Mouse (Mus musculus): Measurements from ENCODE around the gene Cks1b.
"Not testable (repeated sequence)": the region's sequence is repeated elsewhere in the genome, so short reads cannot be mapped to it uniquely, and the experiment has no call there.

Cks1b gene

DNA sequence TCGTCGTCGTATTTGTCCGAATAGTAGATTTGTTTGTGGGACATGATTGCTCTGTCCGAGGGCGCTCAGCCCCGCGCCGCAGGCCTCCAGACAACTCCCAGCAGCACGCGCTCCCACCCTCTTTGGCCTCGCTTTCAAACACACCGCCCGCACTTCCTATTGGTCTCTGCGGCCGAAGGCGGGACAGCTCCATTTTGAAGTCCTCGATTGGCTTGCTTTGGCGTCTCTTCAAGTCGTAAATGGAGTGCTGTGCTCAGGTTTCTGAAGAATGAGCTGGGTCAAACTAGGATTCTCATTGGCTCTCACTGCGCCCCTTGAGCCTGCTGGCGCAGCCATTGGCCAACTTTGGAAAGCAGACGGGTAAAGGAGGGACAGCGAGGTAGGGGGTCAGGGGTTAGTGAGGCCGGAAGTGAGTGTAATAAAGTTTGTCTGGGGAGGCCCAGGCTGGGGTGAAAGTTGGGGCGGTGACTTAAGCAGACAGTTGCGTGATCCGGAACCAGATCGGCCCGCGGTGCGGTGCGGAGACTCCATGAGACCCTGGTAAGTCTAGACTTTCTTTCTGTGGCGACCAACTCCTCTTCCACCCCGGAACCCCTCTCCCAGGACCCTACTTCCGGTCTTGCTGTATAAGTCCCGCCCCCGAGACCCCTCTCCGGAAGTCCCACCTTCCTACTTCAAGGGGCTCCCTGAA, at the start of gene Cks1b, which contains the start of gene Shc1:
Gene Cks1b, minus strand, starts transcription at position 214 of the 691 bp plus-strand sequence.
Gene Shc1, plus strand, starts transcription at position 274 of the 691 bp plus-strand sequence.
- peak; percentile 94 to 95 for DNase-seq (ENCODE audit: low spot score in 2 of 2)

DNA sequence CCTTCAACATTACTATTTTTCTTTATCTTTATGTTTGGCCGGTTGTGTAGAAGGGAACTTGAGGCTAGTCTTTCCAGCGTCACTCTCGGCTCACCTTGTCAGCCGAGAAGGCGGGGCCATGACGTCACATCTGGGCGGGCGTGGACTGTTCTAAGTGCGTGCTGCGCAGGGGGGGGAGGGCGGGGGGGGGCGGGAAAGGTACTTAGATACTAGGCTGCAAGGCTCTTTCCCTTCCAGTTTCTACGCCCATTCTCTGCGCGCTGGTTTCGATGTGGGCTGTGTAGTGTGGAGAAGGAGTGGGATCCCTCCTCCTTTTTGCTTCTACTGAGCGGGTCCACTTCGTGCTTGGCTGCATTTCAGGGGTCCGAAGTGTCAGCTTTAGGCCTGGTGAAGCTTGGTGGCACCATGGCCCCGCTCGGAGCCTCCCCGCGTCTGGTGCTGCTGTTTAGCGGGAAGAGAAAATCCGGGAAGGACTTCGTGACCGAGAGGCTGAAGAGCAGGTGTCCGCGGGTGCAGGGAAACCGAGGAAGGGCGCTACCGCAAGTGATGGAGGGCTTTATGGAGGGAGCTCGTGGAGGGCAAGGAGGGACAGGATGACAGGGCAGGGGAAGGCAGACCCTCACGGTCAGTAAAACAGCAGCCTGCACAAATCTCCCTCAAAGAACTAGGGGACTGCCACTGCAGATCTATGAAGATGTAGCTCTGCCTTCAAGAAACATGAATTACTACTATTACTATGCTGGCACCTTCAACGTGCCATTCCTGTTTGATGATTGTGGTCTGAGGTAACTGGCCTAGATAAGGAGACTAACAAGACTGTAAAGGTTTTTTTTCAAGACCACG, 41.0 kb upstream of the Cks1b start:
- DNase-seq (ENCODE audit: low spot score in 2 of 2) = peak; percentile 83 to 95

DNA sequence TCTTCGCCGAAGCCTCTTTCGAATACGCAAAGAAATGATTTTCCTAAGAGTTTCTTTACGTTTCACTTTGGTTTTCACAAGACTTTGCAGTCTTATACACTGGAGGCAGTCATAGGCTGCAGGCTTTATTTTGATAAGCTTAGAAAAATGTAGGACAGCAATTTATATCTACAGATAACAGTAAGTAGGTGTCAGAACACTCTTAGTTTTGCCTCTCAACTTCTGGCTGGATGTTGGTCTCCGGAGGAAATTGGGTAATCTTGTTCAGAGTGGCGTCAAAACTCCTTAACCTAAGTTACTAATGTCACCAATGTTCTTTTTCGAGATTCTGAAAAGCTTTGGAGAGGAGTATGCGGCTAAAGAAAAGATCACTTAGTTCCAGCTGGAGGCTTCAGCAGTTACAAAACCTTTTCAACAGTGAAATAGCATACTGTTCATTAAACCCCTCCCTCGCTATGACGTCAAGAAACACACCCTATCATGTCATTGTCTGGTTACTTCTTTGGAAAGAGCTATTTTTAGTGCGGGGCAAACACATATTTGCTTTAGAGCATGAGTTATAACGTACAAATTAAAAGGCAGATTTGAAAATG, 40.3 kb upstream of the Cks1b start:
- DNase-seq (ENCODE audit: low spot score in 2 of 2) = no peak

DNA sequence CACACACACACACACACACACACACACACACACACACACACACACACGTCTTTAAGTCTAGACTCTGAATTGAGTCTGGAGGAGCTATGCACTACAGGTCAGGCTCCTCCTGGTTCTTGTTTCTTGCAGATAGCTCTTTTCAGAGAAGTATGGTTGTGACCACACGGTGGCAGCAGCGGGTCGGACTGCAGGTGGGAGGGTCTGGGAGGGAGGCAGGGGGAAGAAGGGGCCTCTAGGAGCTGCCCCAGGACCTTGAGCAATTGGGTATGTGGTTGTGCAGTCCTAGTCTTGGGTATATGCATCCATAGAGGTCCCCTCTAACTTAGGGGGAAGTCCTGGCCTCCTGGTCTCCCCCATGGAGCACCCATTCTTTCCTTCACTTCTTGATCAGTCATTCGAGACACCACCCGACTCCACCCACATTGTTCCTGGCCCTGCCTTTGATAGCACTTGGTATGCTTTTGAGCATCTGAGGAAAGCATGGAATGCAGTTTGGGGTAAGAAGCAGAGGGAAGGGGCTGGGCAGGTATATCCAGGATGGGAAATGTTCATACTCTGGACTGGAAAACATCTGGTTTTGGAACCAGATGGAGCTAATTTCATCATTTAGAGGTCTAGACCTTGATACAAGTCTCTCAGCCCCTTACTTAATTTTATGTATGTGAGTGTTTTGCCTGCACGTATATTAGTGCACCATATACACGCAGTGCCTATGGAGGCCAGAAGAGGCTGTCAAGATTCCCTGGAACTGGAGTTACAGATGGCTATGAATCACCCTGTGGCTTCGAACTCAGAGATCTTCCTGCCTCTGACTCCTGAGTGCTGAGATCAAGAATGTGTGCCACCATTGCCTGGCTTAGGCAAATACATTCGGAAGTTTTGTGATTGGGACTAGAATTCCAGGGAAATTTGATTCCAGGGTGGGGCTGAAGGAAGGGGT, 38.8 kb upstream of the Cks1b start:
- DNase-seq (ENCODE audit: low spot score in 2 of 2) = peak in 1 of 2 experiments; percentile 73

DNA sequence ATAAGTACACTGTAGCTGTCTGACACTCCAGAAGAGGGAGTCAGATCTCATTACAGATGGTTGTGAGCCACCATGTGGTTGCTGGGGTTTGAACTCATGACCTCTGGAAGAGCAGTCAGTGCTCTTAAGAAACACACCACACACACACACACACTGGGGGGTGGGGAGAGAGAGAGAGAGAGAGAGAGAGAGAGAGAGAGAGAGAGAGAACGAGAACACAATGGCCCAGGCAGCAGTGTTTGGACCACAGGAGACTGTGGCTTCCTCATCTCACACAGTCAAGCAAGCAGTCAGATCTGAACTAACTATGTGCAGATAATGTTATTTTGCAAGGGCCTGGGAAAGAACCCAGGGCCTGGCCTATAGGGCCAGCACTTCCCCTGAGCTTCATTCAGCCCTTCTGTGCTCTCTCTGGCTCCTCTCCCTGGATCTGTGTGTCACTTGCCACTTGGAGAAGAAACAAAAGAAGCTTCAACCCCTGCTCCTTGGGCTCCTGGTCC, 37.7 kb upstream of the Cks1b start:
- DNase-seq (ENCODE audit: low spot score in 2 of 2) = no peak

DNA sequence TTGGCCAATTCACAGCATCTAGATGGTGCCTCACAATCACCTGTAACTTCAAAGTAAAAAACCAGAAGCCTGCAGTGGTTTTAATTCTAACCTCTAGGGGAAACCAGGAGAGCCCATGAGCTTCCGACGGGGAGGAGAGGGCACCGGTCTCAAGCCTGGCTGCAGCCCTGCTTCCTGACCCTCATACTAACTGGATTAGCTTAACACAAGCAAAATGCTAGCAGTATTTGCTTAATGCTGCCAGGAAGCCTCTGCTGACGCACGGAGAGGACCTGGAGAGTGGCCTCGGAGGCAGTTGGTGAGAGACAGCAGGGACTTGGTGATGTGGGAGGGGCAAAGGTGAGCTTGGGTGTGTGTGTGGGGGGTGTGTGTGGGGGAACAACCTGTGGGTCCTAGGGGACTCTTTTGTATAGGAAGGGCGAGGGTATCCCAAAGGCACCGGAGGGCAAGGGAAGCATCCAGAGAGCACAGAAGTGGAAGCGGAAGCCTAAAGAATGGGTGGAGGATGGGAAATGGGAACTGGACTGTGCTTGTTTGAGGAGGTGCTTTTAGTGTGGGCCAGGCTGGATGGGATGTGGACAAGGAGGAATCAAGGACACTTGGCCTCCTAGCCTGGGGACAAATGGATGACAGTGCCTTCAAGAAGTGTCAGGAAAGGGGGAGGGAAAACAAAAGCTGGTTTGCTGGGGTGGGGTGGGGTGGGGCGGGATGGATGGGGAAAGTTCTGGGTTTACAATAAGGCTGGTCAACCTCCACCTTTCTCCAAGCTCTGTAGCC, 36.4 kb upstream of the Cks1b start, which contains the start of gene Pmvk:
Gene Pmvk, plus strand, starts transcription at position 141 of the 777 bp plus-strand sequence.
- no peak for DNase-seq (ENCODE audit: low spot score in 2 of 2)

DNA sequence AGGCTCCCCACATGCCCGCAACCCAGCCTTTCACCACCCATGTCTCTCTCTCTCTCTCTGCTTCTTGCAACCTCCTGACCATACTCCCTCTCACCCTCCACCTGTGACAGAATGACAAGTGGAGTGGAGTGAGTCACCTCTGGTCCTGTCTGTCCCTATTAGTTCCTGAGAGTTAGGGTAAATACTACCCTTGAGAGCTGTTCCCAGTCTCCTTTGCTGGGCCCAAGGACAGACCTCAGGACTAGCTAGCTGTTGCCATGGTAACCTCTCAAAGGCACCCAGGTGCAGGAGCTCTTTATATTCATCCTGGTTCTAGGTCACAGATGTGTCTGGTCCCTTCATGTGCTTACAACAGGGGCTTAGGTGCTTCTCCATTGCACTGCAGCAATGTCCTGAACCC, 33.7 kb upstream of the Cks1b start:
- no peak for DNase-seq (ENCODE audit: low spot score in 2 of 2)

DNA sequence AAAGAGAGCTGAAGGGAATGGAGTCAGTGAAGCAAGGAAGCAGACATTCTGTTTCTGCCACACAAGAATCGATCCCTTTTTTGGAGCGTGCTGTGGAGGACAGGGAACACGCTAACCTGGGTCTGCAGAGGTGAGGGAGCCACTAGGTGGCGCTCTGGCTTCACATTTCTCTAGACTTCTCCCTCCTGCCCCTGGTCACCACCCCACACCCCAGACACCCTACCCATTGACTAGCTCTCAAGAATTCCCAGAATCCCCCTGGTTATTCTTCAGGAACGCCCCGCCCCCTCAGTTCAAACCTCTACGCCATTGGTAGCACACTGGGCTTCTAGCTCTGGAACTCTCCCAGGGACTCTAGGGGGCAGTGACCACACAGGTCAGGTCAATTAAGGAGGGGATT, 31.4 kb upstream of the Cks1b start:
- DNase-seq (ENCODE audit: low spot score in 2 of 2) = peak; percentile 55 to 72

DNA sequence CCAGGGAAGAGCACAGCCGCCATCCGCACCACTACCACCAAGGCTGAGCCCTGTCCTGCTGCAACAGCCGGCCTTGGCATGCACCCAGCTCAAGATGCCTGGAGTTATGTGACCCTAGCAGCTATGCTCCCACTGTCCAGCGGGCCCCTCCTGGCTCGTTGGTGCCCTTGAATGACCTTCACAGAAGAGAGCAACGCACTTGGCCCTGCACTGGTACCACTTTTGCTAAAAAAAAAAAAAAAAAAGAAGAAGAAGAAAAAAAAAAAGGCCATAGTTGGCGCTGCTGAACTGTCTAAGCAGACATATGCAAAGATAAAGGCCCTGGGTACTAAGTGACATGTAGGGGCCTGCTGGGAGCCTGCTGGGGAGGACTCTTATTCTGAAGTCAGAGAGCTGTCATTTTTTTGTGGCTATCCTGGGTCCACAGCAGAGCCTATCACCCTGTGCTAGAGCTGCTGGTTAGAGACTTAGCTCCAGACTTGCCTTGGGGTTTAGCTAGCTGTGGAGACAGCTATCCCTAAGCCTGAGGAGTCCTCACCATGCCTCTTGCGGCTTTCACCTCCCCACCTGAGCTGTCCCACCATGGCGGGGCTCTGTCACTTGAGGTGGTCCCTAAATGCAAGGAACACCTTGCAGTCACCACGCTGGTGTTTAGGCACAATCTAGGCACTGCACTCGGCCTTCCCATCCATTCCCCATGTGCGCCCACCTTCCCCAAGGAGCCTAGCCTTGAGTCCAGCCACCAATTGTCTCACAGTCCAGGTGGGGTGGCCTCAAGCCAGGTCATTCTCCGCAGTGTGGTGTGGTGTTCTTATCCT, 30.7 kb upstream of the Cks1b start:
- peak in 1 of 2 experiments; percentile 46 for DNase-seq (ENCODE audit: low spot score in 2 of 2)

DNA sequence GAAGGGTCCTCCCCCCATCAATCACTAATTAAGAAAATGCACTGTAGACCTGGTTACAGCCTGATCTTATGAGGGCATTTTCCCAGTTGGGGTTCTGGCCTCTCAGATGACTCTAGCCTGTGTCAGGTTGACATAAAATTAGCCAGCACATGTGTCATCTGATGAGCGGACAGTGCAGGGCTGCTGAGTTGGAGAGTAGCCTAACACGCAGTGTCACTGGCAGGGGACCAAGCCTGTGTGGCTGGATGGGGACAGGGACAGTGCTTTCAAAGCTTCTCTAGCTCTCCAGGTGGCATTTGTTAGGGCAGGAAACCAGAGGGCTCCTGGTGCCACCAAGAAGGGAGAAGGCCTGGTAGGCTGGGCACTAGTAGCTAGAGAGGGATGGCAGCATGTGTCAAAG, 22.5 kb upstream of the Cks1b start:
- no peak for DNase-seq (ENCODE audit: low spot score in 2 of 2)

DNA sequence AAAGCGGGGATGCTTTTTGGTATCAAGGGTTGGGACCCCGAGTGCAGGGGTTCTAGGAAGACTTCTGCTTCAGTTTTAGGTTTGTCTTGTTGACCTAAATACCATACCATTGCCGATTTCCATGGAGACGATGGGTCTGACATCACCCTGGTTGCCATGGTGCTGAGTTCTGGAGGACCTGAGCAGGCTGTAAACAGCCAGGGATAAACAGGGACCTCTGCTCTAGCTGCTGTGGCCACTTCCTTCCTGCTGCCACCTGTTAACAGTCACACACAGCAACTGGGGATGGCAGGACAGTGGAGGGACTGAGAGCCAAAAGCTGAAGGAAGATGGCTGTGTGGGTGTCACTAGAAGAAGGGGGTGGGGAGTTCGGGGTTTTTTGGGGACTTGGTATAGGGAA, 19.1 kb upstream of the Cks1b start:
- no peak for DNase-seq (ENCODE audit: low spot score in 2 of 2)

DNA sequence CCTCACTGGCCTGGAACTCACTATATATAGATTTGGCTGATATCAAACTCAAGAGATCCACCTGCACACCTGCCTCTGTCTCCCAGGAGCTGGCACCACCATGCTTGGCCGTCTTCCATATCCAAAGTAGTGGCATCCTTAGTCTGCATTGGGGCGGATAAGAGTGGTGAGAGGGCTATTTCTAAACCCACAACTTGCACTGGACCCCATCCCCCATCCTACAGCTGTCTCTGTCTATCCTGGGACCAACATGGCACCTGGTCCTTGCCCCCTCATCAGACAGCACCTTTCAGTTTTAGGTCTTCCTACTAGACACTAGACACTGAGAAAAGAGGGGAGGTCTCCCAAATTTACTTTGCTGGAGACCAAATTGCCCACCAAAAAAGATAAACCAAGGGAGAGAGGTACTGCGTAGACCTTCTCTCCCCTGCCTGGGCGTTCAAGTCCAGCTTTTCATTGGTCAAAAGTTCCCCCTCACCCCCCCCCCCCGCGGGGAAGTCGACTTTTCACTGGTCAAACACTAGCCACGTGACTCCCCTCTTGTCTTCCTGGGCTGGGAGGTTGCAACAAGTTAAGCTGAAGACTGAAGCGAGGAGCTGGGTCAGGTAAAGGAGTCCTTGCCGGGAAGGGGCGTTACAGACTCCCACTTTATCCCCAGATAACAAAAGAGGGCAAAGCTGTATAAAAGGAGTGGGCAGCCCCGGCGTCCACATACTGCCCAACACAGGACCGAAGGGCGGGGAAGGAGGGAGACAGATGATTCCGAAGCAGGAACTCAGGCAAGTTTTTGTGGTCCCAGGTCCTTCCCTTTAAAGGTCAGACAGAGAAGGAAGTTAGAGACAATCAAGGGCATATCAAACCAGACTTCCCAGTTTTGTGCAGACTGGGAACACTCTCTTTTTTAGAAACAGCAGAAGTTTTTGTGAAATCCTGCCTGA, 18.3 kb upstream of the Cks1b start, which contains the start of gene Pbxip1:
Gene Pbxip1, plus strand, starts transcription at position 531 of the 938 bp plus-strand sequence.
- peak; percentile 50 to 66 for DNase-seq (ENCODE audit: low spot score in 2 of 2)

DNA sequence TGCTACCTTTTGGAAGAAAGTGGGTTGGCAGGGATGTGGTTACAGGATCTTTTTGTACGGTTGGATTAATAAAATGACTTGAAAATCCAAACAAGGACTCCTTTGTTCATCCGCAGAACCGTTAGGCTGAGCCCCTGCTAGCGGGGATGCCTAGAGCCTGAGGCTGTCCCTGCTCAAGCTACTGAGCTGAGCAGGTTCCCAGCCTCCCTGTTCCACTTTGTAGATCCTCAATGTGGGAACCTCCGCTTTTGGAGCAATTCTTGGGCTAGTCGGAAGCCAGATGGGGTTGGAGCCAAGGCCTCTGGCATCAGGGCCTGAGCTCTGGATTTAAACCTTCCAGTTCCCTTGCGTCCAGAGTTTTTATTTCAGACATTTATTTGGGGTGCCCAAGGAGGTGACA, 16.9 kb upstream of the Cks1b start:
- no peak for DNase-seq (ENCODE audit: low spot score in 2 of 2)

DNA sequence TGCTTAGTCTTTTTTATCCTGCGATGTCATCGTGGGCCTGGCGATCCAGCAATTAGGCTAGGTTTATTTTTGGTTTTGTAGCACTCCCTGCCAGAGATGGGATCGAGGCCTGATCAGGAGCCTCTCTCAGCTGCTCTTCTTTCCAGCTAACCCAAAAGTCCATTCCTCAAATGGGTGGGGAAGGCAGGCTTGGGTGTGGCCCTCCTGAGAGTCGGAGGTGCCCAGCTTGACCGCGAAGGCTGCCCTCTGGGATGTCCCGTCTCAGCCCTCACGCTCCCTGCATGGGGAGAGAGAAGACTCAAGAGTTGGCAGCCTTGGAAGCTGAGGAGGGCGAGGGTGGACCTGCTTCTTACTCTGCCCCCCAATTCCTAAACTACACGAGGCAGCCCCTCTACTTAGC, 16.3 kb upstream of the Cks1b start:
- no peak for DNase-seq (ENCODE audit: low spot score in 2 of 2)

DNA sequence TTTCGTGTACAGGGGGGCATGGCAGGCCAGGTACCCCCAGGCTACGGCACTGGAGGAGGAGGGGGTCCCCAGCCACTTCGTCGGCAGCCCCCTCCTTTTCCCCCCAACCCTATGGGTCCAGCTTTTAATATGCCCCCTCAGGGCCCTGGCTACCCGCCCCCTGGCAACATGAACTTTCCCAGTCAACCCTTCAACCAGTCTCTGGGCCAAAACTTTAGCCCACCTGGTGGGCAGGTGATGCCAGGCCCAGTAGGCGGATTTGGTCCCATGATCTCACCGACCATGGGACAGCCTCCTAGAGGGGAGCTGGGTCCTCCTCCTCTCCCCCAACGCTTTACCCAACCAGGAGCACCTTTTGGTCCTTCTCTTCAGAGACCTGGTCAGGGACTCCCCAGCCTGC, 14.4 kb upstream of the Cks1b start:
- no peak for DNase-seq (ENCODE audit: low spot score in 2 of 2)

DNA sequence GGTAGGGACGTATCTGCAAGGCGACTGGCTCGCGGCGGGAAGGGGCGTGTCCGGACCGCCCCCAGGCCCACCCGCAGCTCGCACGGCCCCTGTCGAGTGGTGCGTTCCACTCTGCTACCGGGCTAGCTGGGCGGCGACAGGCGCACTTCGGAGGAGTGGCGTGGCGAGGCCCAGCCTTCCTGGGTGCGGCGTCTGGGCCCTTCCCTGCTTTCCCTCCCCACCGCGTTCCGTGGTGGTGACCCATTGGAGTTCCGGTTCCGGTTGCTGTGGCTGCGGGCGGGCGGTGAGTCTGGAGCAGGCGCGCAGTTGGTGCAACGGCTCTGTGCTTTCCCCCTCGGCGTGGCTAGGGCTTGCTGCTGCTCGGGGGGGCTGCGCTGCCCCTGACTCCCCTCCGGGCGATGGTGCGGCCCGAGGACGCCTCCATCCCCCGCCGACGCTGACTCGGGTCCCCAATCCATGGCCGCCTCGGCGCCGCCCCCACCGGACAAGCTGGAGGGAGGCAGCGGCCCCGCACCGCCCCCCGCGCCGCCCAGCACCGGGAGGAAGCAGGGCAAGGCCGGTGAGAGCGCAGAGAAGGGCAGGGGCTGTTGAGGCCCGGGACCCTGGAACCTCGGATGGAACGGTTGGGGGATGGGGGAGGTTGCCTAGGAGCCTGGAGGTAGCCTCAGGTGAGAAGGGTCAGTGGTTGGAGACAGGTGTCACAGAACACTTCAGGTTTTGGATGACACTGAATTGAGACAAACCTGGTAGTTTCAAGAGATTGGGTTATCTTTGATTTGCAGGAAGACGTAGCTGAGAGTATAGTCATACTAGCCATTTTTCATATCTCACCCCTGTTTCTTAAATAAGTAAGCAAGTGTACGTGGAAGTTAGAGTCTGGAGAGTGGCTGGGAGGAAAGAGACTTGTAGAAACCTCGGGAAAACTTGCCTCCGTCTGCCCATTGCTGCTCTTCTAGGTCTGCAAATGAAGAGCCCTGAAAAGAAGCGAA, 12.3 kb upstream of the Cks1b start, which contains the start of gene Pygo2:
Gene Pygo2, plus strand, starts transcription at position 44 of the 989 bp plus-strand sequence.
- DNase-seq (ENCODE audit: low spot score in 2 of 2) = peak; percentile 96 to 97

DNA sequence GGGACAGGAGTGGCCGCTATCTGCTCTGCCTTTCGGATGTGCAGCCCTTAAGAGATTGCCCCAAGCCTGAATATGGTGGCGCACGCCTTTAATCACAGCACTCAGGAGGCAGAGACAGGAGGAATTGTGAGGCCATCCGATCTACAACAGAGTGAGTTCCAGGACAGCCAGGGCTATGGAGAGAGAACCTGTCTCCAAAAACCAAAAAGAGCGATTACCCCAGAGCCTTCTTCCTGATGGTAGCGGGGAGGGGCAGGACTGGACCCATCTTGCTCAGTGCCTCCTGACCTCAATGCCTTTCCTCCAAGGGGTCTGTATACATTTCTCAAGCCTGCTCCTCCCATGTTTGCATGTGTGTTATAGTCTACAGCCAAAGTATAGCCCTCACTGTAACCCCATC, 10.8 kb upstream of the Cks1b start:
- DNase-seq (ENCODE audit: low spot score in 2 of 2) = not testable (repeated sequence)
